Mouse (Mus musculus) ES-Bruce4 (cell line): Measurements from ENCODE around the gene Gm20431.
A peak's percentile ranks its signal among the peaks of the same experiment; 100 is the strongest.

ENCODE experiments used
- CTCF ChIP-seq: IDR thresholded peaks from one replicate; pipeline ENCODE4 v1.8.1; 2011; ENCODE audit warnings: low read depth, low read length
- EP300 ChIP-seq: IDR thresholded peaks from 2 replicates; pipeline ENCODE4 v1.6.1; 2011; ENCODE audit warnings: low read depth, low read length; ENCODE audit not compliant: insufficient read depth

GRCm38 (mm10) chr2:167640279-167640678 is 21.0 kb downstream of the Gm20431 start:
- TF ChIP-seq CTCF (peak; percentile 64), EP300 (no peak)
